Mouse (Mus musculus) liver, postnatal 0 days (tissue): Measurements from ENCODE around the gene Fads2. TPM values are rescaled to one million over a fixed set of nuclear protein-coding genes. Genes with fewer than 3 reads are reported as not detected.

Experiments used
- ATAC-seq: fragments of 200-750 bp; cut with Nextera tagmentation; 2 replicates; pipeline ENCODE4 v1.8.0; 2017; ENCODE audit warnings: mild to moderate bottlenecking, moderate library complexity
- DNase-seq: peaks from one replicate; pipeline ENCODE4 v3.0.0-alpha.2; 2016
- H3K27ac ChIP-seq: fragments of 300-500 bp; sonication (generic); 2 replicates; pipeline ENCODE4 v1.5.1; 2014; ENCODE audit warnings: antibody characterized with exemption, moderate library complexity, mild to moderate bottlenecking, low read depth
- H3K27me3 ChIP-seq: fragments of 300-500 bp; sonication (generic); 2 replicates; pipeline ENCODE4 v1.6.1; 2014; ENCODE audit warnings: low read length, control low read depth, mixed read lengths; ENCODE audit not compliant: insufficient read depth
- H3K36me3 ChIP-seq: fragments of 300-500 bp; sonication (generic); replicated peaks from 2 replicates; pipeline ENCODE4 v1.6.1; 2014; ENCODE audit warnings: mild to moderate bottlenecking, control low read depth, low read length, moderate library complexity, mixed read lengths; ENCODE audit not compliant: insufficient read depth
- H3K4me1 ChIP-seq: fragments of 300-500 bp; sonication (generic); 2 replicates; pipeline ENCODE4 v1.6.1; 2014; ENCODE audit warnings: antibody characterized with exemption, mild to moderate bottlenecking, control low read depth; ENCODE audit not compliant: insufficient read depth
- H3K4me2 ChIP-seq: fragments of 300-500 bp; sonication (generic); 2 replicates; pipeline ENCODE4 v1.6.1; 2014; ENCODE audit warnings: low read depth, mild to moderate bottlenecking, low read length, moderate library complexity, mixed read lengths
- H3K4me3 ChIP-seq: fragments of 300-500 bp; sonication (generic); 2 replicates; pipeline ENCODE4 v1.5.1; 2014; ENCODE audit warnings: low read depth, low read length
- H3K9ac ChIP-seq: fragments of 300-500 bp; sonication (generic); replicated peaks from 2 replicates; pipeline ENCODE4 v1.6.1; 2014; ENCODE audit warnings: mild to moderate bottlenecking, moderate library complexity
- H3K9me3 ChIP-seq: fragments of 300-500 bp; sonication (generic); 2 replicates; pipeline ENCODE4 v1.6.1; 2016; ENCODE audit warnings: mild to moderate bottlenecking, control low read depth, low read length, mixed read lengths
- CTCF ChIP-seq: sonication (generic); IDR thresholded peaks from 2 replicates; pipeline ENCODE4 v1.5.1; 2016; ENCODE audit warnings: antibody characterized with exemption, low read depth
- EP300 ChIP-seq: IDR thresholded peaks from 2 replicates; pipeline ENCODE4 v1.6.1; 2016; ENCODE audit warnings: antibody characterized with exemption, low read depth, mild to moderate bottlenecking
- WGBS: fragments of 180-500 bp; shearing (Covaris S2); extraction: QIAGEN DNeasy Blood & Tissue Kit; methylation state at CpG from one replicate; pipeline ENCODE4 v1.1.7; 2014; ENCODE audit not compliant: insufficient replicate concordance; 5-methylcytosine and 5-hydroxymethylcytosine counted together
- polyA plus RNA-seq: library from polyadenylated mRNA; unstranded; fragments of >200 nt; fragmentation: Nextera tagmentation; extraction: Ambion mirVana; gene quantifications from 2 replicates; pipeline ENCODE4 v1.2.1, GENCODE M21; 2015

The Fads2 gene
- polyA plus RNA-seq, 1 experiment from 2014 or later = 216 TPM

- Histone ChIP-seq H3K4me3 (no peak overlapping the region), H3K9me3 (no peaks in the 10 kb centered on the region), H3K27me3 (no peaks in the 10 kb centered on the region), H3K36me3 (no peaks in the 10 kb centered on the region), H3K4me1 (peaks cover 42% of the 10 kb centered on the region), H3K4me2 (no peak overlapping the region), H3K9ac (no peak overlapping the region), H3K27ac (no peak overlapping the region)
- ATAC-seq (no peak), DNase-seq (no peak)
- TF ChIP-seq EP300 = no peak
- TF ChIP-seq CTCF = no peak
Measured at GRCm38 (mm10) chr19:10043643-10044042, 57.9 kb downstream of the Fads2 start.

DNA sequence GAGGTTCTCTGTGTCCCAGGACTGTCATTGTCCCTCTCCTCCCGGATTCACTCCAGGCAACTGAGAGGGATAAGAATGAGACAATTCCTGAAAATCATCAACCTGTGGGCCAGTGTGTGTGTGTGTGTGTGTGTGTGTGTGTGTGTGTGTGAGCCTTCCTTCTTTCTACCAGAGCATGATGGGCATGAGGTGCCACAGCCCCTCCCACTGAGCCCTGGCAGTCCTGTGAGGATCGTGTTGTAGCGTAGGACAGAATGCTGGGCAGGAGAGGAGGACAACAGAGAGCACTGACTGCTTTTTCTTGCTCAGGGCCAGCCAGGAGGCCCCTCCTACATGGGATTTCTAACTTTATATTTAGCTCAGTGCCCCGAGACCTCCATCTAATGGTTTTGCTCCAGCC lies 58.7 kb downstream of the Fads2 start:
- Histone ChIP-seq H3K4me1 (peaks cover 40% of the 10 kb centered on the region), H3K9ac (no peak overlapping the region), H3K4me2 (peak overlapping the region; percentile 96; the same call in 1 of the 2 replicates), H3K9me3 (no peaks in the 10 kb centered on the region), H3K27ac (no peak overlapping the region), H3K4me3 (no peak overlapping the region), H3K36me3 (no peaks in the 10 kb centered on the region), H3K27me3 (no peaks in the 10 kb centered on the region)
- DNase-seq (no peak), ATAC-seq (no peak)
- 78% methylated on average over 4 of the region's 4 CpGs for WGBS
- TF ChIP-seq CTCF = no peak
- TF ChIP-seq EP300 = no peak

DNA sequence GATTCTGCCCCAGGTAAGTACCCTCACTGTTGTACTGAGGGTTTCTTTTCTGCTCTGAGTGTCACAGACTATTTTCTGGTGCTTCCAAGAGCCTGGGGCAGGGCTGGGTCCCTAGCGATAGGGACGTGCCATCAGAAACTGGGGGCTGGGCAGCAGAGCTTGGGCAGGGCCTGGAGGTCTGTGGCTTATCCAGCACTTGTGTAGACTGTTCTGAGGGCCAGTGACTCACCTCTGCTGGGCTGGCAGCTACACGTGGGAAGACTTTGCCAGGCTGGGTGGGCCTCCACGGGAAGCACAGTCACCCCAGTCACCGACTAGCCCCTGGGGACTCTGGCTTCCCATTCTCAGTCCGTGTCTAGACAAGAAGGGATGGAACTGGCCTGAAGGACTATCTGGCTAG lies 59.3 kb downstream of the Fads2 start:
- TF ChIP-seq EP300 (no peak), CTCF (no peak)
- WGBS = 40% methylated on average over 6 of the region's 6 CpGs
- DNase-seq (no peak), ATAC-seq (no peak)
- Histone ChIP-seq H3K27me3 (no peaks in the 10 kb centered on the region), H3K9ac (peak overlapping the region; percentile 65; the same call in 1 of the 2 replicates), H3K4me3 (peak overlapping the region; percentile 60), H3K4me1 (peaks cover 41% of the 10 kb centered on the region), H3K9me3 (no peaks in the 10 kb centered on the region), H3K27ac (no peak overlapping the region), H3K36me3 (no peaks in the 10 kb centered on the region), H3K4me2 (peak overlapping the region; percentile 96)

- H3K4me1 ChIP-seq = peaks cover 36% of the 10 kb centered on the region
- peak; percentile 78 for ATAC-seq
- no peak within 1 kb of the TSS for H3K27ac ChIP-seq
- H3K4me2 ChIP-seq = peak within 1 kb of the TSS; percentile 96
- TF ChIP-seq EP300 = no peak
- peak; percentile 22; the same call in 1 of the 2 replicates for TF ChIP-seq CTCF
- under 1% methylated on average over 60 of the region's 69 CpGs for WGBS
- H3K4me3 ChIP-seq = peak within 1 kb of the TSS; percentile 60
- DNase-seq = peak; percentile 77
- no peaks in the 10 kb centered on the region for H3K27me3 ChIP-seq
- peak within 1 kb of the TSS; percentile 65 for H3K9ac ChIP-seq
- no peaks in the 10 kb centered on the region for H3K9me3 ChIP-seq
- 0 out of 2 replicates have a peak, but pooled peaks cover under 1% of the 10 kb centered on the region for H3K36me3 ChIP-seq
Measured at GRCm38 (mm10) chr19:10041388-10042148, 60.0 kb downstream of the Fads2 start, which contains the start of gene Fads3. TSS of gene Fads3 (plus strand) at chr19:10041569.

GRCm38 (mm10) chr19:10040866-10041387 lies 60.6 kb downstream of the Fads2 start:
- ATAC-seq = no peak
- DNase-seq = no peak
- H3K9me3 ChIP-seq = no peaks in the 10 kb centered on the region
- no peak for TF ChIP-seq EP300
- no peak for TF ChIP-seq CTCF
- peak overlapping the region; percentile 60 for H3K4me3 ChIP-seq
- peaks cover 7% of the 10 kb centered on the region; the same call in 1 of the 2 replicates for H3K36me3 ChIP-seq
- no peak overlapping the region for H3K27ac ChIP-seq
- H3K4me1 ChIP-seq = peaks cover 30% of the 10 kb centered on the region
- peak overlapping the region; percentile 96 for H3K4me2 ChIP-seq
- peak overlapping the region; percentile 65 for H3K9ac ChIP-seq
- no peaks in the 10 kb centered on the region for H3K27me3 ChIP-seq
- 13% methylated on average over 18 of the region's 20 CpGs for WGBS

- H3K4me1 ChIP-seq = peaks cover 29% of the 10 kb centered on the region
- no peak overlapping the region for H3K27ac ChIP-seq
- no peak overlapping the region for H3K9ac ChIP-seq
- peaks cover 19% of the 10 kb centered on the region for H3K36me3 ChIP-seq
- no peak for DNase-seq
- H3K27me3 ChIP-seq = no peaks in the 10 kb centered on the region
- no peak for ATAC-seq
- H3K4me3 ChIP-seq = no peak overlapping the region
- 77% methylated on average over 2 of the region's 2 CpGs for WGBS
- no peaks in the 10 kb centered on the region for H3K9me3 ChIP-seq
- H3K4me2 ChIP-seq = no peak overlapping the region
- TF ChIP-seq CTCF (peak; percentile 61), EP300 (no peak)
Measured at GRCm38 (mm10) chr19:10039615-10040014, 61.9 kb downstream of the Fads2 start.
